Mouse (Mus musculus) adipocyte (in vitro differentiated cells): ENCODE results near the gene Meis1.
A peak's percentile ranks its signal among the peaks of the same experiment; 100 is the strongest.

ENCODE experiments used
- DNase-seq: peaks from one replicate; pipeline ENCODE4 v3.0.0-alpha.2; 2016; ENCODE audit warnings: low spot score

The Meis1 gene

GRCm38 (mm10) chr11:19014441-19015161 lies 4.2 kb downstream of the Meis1 start:
- peak; percentile 63 for DNase-seq

GRCm38 (mm10) chr11:19014113-19014440 lies 4.7 kb downstream of the Meis1 start:
- DNase-seq, result no peak

- peak; percentile 75 for DNase-seq
Measured at GRCm38 (mm10) chr11:19013141-19014112, 5.4 kb downstream of the Meis1 start.

GRCm38 (mm10) chr11:19012463-19013115 lies 6.2 kb downstream of the Meis1 start:
- DNase-seq, result peak; percentile 21

- DNase-seq, result peak; percentile 18
Measured at GRCm38 (mm10) chr11:19012001-19012400, 6.8 kb downstream of the Meis1 start.

GRCm38 (mm10) chr11:19011108-19011805 lies 7.5 kb downstream of the Meis1 start:
- no peak for DNase-seq

- DNase-seq, result peak; percentile 39
Measured at GRCm38 (mm10) chr11:19010396-19010811, 8.4 kb downstream of the Meis1 start.

GRCm38 (mm10) chr11:19009536-19010395 lies 9.0 kb downstream of the Meis1 start:
- DNase-seq, result peak; percentile 41

GRCm38 (mm10) chr11:19008610-19009384 lies 10.0 kb downstream of the Meis1 start:
- no peak for DNase-seq

- peak; percentile 22 for DNase-seq
Measured at GRCm38 (mm10) chr11:19007541-19008424, 11.0 kb downstream of the Meis1 start.

- peak; percentile 24 for DNase-seq
Measured at GRCm38 (mm10) chr11:19007068-19007467, 11.7 kb downstream of the Meis1 start.

GRCm38 (mm10) chr11:19005913-19006693 lies 12.7 kb downstream of the Meis1 start:
- no peak for DNase-seq

GRCm38 (mm10) chr11:19005007-19005912 lies 13.5 kb downstream of the Meis1 start:
- no peak for DNase-seq

- no peak for DNase-seq
Measured at GRCm38 (mm10) chr11:19003066-19003465, 15.7 kb downstream of the Meis1 start.

- no peak for DNase-seq
Measured at GRCm38 (mm10) chr11:18996767-18997166, 22.0 kb downstream of the Meis1 start.

- no peak for DNase-seq
Measured at GRCm38 (mm10) chr11:18996289-18996688, 22.5 kb downstream of the Meis1 start.

- no peak for DNase-seq
Measured at GRCm38 (mm10) chr11:18992796-18993195, 26.0 kb downstream of the Meis1 start.
